Mouse (Mus musculus) retina, postnatal 7 days (tissue): ENCODE results near the gene Mettl21a.
"Not testable (repeated sequence)": the region's sequence is repeated elsewhere in the genome, so short reads cannot be mapped to it uniquely, and the experiment has no call there.

Source experiments
- DNase-seq: peaks from one replicate; pipeline ENCODE4 v3.0.0-alpha.2; 2012; ENCODE audit warnings: low read depth, low spot score

Mettl21a gene

DNA sequence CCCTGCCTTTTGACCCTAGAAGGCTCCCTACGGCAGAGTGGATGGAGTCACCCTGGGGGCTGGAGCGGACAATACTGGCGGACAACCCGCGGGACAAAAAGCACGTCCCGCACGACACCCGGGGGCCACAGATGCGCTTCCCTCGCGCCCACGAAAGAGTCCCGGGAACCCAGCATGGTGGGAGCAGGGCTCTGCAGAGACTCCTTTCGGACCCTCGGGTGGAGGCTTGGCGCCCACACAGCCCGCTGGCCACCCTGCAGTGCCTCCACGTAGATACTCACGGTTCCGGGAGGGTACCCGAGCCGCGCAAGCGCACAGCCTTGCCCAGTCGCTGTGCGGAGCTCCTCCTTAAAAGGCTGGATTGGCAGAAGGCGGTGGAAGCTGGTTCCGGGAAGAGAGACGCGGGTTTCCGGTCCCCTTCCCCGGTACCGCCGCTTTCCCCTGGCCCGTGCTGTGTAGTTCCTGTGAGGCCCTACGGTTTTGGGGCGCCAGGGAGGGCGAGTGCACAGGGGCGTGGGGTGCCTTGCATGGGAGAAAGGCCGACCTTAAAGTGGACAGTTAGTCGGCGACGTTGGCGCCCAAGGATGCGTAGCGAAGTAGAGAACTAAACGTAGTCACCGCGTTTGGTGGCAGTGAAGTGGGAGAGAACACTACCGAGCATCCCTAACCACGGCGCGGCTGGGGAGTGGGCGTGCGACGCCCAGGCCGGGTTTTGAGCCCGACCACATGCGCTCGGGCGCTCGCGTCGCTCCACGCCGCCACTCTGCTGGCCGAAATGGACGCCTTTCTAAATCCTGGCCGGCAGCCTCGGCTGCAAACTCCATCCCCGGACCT lies at the start of gene Mettl21a:
TSS of gene Mettl21a (minus strand) at position 362 of the 834 bp plus-strand sequence.
- DNase-seq = peak; percentile 75

DNA sequence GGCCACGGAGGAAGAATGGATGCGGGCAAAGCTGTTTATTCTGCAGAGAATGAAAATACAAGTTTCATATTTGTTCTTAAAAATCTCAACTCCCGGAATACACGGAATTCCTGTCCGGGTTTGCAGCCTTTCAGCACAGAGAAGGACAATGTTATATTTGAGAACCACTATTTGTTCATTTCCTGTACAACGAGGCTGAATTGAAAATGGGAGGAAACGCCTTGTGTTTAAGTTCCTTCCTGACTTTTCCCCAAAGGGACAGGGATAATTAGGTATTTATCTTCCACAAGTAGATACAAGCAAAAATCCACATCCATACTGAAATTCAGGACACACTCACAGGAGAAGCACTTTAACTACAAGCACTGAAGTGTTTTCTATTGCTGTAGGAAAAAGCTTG lies 41.8 kb upstream of the Mettl21a start:
- no peak for DNase-seq

- DNase-seq = no peak
Observed at GRCm38 (mm10) chr1:64656423-64657129, 39.5 kb upstream of the Mettl21a start.

GRCm38 (mm10) chr1:64655415-64655814 lies 38.4 kb upstream of the Mettl21a start:
- DNase-seq = no peak

DNA sequence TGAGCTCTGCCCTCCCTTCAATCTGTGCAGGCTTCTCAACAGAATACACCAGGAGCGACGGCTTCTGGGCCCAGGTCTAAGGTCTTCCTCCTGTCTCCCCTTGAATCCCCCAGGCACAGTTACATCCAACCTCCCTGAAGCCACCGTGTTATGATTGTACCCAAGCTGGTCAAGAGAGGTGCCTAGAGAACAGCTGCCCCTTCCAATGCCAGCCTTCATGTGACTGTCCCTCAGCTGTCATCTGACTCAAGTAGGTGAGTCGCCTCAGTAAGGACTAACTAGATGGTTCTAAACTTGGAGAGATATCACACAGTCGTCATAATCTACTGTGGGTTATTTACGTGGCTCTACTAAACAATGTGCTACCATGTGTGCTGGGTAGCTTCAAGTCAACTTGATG lies 36.7 kb upstream of the Mettl21a start:
- no peak for DNase-seq

- no peak for DNase-seq
Observed at GRCm38 (mm10) chr1:64649362-64650124, 32.5 kb upstream of the Mettl21a start.

GRCm38 (mm10) chr1:64644513-64644912 lies 27.5 kb upstream of the Mettl21a start:
- no peak for DNase-seq

DNA sequence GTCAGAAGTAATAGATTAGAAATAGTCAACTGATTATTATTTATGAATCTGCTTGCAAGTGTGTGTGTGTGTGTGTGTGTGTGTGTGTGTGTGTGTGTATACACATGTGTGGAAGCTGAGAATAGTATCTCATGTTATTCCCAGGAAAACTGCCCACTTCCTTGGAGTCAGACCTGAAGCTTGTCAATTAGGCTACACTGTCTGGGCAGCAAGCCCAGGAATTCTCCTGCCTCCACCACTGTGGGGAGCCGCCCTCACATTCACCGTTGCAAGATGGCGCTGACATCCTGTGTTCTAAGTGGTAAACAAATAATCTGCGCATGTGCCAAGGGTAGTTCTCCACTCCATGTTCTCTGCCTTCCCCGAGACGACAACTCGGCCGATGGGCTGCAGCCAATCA lies 25.5 kb upstream of the Mettl21a start:
- DNase-seq = not testable (repeated sequence)

GRCm38 (mm10) chr1:64641069-64641468 lies 24.0 kb upstream of the Mettl21a start:
- DNase-seq = no peak

- DNase-seq = no peak
Observed at GRCm38 (mm10) chr1:64639279-64639678, 22.2 kb upstream of the Mettl21a start.

GRCm38 (mm10) chr1:64635624-64636023 lies 18.6 kb upstream of the Mettl21a start:
- DNase-seq = no peak

DNA sequence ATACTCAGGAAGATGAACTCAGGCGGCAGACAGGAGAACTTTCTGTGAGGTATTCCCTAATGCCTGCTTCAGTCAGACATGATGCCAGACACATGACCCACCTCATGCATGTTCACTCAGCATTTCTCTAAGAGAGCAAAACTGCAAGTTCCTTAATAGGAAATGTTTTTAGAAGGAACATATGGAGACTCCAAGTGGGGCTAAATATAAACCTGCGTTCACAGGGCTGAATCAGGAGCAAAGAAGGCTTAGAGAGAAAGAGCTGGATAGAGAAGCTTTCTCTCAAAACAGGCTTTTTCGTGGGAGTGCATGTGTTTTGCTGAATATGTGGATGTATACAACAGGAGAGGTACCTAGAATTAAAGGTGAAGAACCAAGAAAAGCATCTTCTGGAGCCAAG lies 16.2 kb upstream of the Mettl21a start:
- no peak for DNase-seq

GRCm38 (mm10) chr1:64631526-64631925 lies 14.5 kb upstream of the Mettl21a start:
- DNase-seq = no peak

DNA sequence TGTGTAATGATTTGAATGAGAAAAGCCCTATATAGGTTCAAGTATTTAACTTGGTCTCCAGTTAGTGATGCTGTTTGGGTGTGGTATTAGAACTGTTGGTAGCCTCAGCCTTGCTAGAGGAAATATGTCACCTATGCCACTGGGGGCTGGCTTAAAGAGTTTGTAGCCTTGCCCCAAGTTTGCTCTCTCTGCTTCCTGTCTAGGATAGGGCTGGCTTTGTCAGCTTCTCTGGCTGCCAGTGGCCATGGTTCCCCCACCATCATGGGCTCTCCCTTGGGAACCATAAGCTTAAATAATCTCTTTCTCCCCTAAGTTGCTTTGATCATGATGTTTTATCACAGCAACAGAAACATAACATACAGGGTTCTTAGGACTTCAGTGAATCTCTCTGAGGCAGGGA lies 8.2 kb upstream of the Mettl21a start:
- no peak for DNase-seq

- DNase-seq = no peak
Observed at GRCm38 (mm10) chr1:64623558-64624435, 6.8 kb upstream of the Mettl21a start.

- no peak for DNase-seq
Observed at GRCm38 (mm10) chr1:64621116-64621515, 4.1 kb upstream of the Mettl21a start.

DNA sequence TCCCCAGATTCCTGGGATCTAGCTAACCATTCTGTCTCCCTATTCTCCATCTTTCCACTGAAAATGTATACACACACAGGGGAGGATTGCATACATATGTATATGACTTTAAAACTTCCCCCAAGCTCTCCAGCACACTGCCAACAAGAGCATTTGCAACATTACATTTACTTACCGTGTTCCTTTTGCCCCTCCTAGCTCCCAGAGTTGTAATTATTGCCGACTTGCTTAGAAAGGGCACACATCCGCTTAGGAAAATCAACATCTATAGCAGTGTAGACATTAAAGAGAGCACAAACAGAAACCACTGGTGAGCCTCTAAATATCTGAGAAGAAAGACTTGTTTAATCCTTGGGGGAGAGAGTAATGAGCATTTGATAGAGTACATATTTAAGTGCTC lies 1.2 kb upstream of the Mettl21a start:
- DNase-seq = no peak

DNA sequence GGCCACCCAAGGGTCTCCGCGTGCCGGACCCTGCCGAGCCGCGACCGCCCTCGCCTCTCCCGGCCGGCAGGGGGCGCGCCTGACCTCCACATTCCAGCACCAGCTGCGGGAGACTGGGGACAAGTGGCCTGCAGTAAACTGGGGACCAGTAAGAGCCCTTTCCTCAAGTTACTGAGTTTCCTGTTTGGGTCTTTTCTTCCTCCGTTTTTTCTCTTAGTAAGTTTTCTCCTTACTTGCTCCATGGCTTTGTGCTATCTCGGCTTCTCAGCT lies 608 bp upstream of the Mettl21a start:
- peak; percentile 74 for DNase-seq

GRCm38 (mm10) chr1:64616531-64616880 lies 536 bp downstream of the Mettl21a start:
- DNase-seq = no peak

DNA sequence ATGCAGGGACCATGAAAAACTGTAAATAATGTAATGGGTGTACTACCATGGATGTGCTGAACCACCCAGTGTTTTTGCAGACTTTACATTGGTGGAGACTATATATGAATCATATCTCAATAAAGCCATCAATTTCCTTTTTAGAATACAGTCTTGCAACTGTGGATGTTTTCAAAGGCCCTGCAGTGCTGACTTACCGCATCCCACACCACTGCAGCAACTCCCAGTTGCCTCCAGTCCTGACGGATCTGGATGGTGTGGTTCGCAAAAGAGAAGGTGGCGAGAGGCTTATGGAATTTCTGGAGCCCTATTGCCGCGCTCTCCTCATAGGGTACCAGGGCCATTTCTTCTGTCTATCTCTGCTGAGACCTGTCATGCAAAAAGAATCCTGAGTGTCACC lies 966 bp downstream of the Mettl21a start:
- DNase-seq = no peak

- no peak for DNase-seq
Observed at GRCm38 (mm10) chr1:64615531-64615991, 1.5 kb downstream of the Mettl21a start.
